Mouse (Mus musculus): ENCODE results near the gene Ank. TPM values are rescaled to one million over a fixed set of nuclear protein-coding genes. Genes with fewer than 3 reads are reported as not detected.

The Ank gene
- total and polyA plus RNA-seq, 3 experiments: 0.04 to 0.15 TPM; not detected in 1

DNA sequence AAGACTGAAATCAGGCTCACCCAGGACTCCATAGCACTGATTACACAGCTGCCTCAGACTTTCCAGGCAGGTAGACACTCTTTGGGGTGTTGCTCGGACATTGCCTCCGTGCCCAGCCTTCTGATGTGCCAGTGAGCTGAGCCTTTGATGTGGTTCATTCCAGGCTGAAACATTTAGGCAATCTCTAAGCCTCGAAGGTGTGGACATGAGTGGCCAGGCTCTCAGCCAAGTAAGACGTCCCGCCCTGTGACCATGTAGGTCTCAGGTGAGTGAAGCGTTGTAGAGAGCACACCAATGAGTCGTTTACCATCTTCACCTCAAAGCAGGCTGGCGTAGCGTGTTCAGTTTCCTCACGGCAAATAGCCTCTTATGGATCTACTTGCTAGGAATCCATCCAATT lies 25.7 kb downstream of the Ank start:
- Histone ChIP-seq H3K9ac (ENCODE audit: control insufficient read depth, low read depth, low read length, poor library complexity, severe bottlenecking) (no peak overlapping the region), H3K27me3 (ENCODE audit: control insufficient read depth in 1 of 2, insufficient read depth in 2 of 2, low read length in 2 of 2) (no peaks in the 10 kb centered on the region), H3K27ac (ENCODE audit: control insufficient read depth, low read depth, low read length) (no peak overlapping the region), H3K9me3 (replicated peaks; ENCODE audit: insufficient read depth, low read length) (no peaks in the 10 kb centered on the region; the same call in 1 of the 2 replicates), H3K4me1 (ENCODE audit: control insufficient read depth in 1 of 2, insufficient read depth in 2 of 2, low read length in 2 of 2) (no peaks in the 10 kb centered on the region), H3K4me3 (ENCODE audit: control insufficient read depth in 1 of 2, insufficient read depth in 1 of 2, low read depth in 2 of 2, low read length in 2 of 2) (no peak overlapping the region), H3K79me2 (ENCODE audit: control insufficient read depth, insufficient read depth, low read length, poor library complexity) (no peaks in the 10 kb centered on the region), H3K36me3 (ENCODE audit: control insufficient read depth in 1 of 2, insufficient read depth in 2 of 2, low read length in 2 of 2) (no peaks in the 10 kb centered on the region)
- DNase-seq (ENCODE audit: low read depth, low spot score): no peak
- TF ChIP-seq MXI1 (IDR thresholded peaks at IDR 0.05; ENCODE audit: low read depth, low read length) (no peak), CTCF (IDR thresholded peaks at IDR 0.05 in 2 of 3, conservative IDR thresholded peaks at IDR 0.05 in 1 of 3; ENCODE audit: control insufficient read depth in 1 of 3, insufficient read depth in 1 of 3, low read depth in 2 of 3, low read length in 3 of 3, poor library complexity in 1 of 3, severe bottlenecking in 1 of 3) (no peak), POLR2AphosphoS2 (IDR thresholded peaks at IDR 0.05; ENCODE audit: low read length) (no peak), POLR2AphosphoS5 (IDR thresholded peaks at IDR 0.05; ENCODE audit: borderline replicate concordance, low read depth, low read length) (no peak), BHLHE40 (IDR thresholded peaks at IDR 0.05; ENCODE audit: borderline replicate concordance, low read depth, low read length) (no peak)

DNA sequence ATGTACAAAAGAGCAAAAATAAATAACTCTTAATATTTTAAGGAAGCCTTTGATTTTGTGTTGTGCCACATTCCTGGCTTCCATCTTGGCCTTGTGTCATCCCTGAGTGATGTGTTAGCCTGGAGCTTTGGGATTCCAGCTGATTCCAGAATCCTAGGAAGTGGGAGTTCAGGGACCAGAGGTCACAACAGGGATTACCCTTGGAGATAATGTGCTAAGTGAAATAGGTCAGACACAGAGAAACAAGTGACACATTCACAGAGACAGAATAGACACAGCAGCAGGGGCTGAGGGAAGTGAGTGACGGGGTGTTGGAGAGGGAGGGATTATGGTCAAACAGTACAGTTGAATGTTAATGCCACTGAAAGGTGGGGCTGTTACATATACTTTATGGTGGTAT lies 26.3 kb downstream of the Ank start:
- no peak for DNase-seq (ENCODE audit: low read depth, low spot score)

GRCm38 (mm10) chr15:27493516-27493915 lies 27.0 kb downstream of the Ank start:
- no peaks in the 10 kb centered on the region; the same call in 1 of the 2 replicates for H3K9me3 ChIP-seq (replicated peaks; ENCODE audit: insufficient read depth, low read length)
- no peak overlapping the region for H3K9ac ChIP-seq (ENCODE audit: control insufficient read depth, low read depth, low read length, poor library complexity, severe bottlenecking)
- no peak for DNase-seq (ENCODE audit: low read depth, low spot score)
- TF ChIP-seq EP300 (IDR thresholded peaks at IDR 0.05; ENCODE audit: low read depth in 1 of 2, low read length in 2 of 2) (no peak), NELFE (IDR thresholded peaks at IDR 0.05; ENCODE audit: low read depth, low read length) (no peak), KAT2A (conservative IDR thresholded peaks at IDR 0.05; ENCODE audit: low read depth, low read length) (no peak), GATA1 (IDR thresholded peaks at IDR 0.05; ENCODE audit: low read depth, low read length) (no peak), ETS1 (IDR thresholded peaks at IDR 0.05; ENCODE audit: low read depth, low read length) (no peak), POLR2A (IDR thresholded peaks at IDR 0.05; ENCODE audit: control insufficient read depth in 1 of 2, insufficient read depth in 1 of 2, low read depth in 1 of 2, low read length in 2 of 2, poor library complexity in 1 of 2) (no peak), JUND (IDR thresholded peaks at IDR 0.05; ENCODE audit: low read depth, low read length) (no peak), BHLHE40 (IDR thresholded peaks at IDR 0.05; ENCODE audit: borderline replicate concordance, low read depth, low read length) (no peak)
- H3K4me1 ChIP-seq (ENCODE audit: control insufficient read depth in 1 of 2, insufficient read depth in 2 of 2, low read length in 2 of 2): no peaks in the 10 kb centered on the region
- H3K79me2 ChIP-seq (ENCODE audit: control insufficient read depth, insufficient read depth, low read length, poor library complexity): no peaks in the 10 kb centered on the region
- no peak overlapping the region for H3K27ac ChIP-seq (ENCODE audit: control insufficient read depth, low read depth, low read length)
- no peaks in the 10 kb centered on the region for H3K36me3 ChIP-seq (ENCODE audit: control insufficient read depth in 1 of 2, insufficient read depth in 2 of 2, low read length in 2 of 2)
- no peak overlapping the region for H3K4me3 ChIP-seq (ENCODE audit: control insufficient read depth in 1 of 2, insufficient read depth in 1 of 2, low read depth in 2 of 2, low read length in 2 of 2)
- H3K27me3 ChIP-seq (ENCODE audit: control insufficient read depth in 1 of 2, insufficient read depth in 2 of 2, low read length in 2 of 2): no peaks in the 10 kb centered on the region

More for the DNA sequence above, 26.3 kb downstream of the Ank start:
- no peak overlapping the region for H3K27ac ChIP-seq (ENCODE audit: control insufficient read depth, low read depth, low read length)
- no peaks in the 10 kb centered on the region for H3K36me3 ChIP-seq (ENCODE audit: control insufficient read depth in 1 of 2, insufficient read depth in 2 of 2, low read length in 2 of 2)
- no peak overlapping the region for H3K4me3 ChIP-seq (ENCODE audit: control insufficient read depth in 1 of 2, insufficient read depth in 1 of 2, low read depth in 2 of 2, low read length in 2 of 2)
- no peaks in the 10 kb centered on the region for H3K79me2 ChIP-seq (ENCODE audit: control insufficient read depth, insufficient read depth, low read length, poor library complexity)
- TF ChIP-seq MXI1 (IDR thresholded peaks at IDR 0.05; ENCODE audit: low read depth, low read length): no peak
- no peak for TF ChIP-seq USF1 (IDR thresholded peaks at IDR 0.05; ENCODE audit: low read depth, low read length)
- TF ChIP-seq ETS1 (IDR thresholded peaks at IDR 0.05; ENCODE audit: low read depth, low read length): no peak
- TF ChIP-seq ZMIZ1 (IDR thresholded peaks at IDR 0.05; ENCODE audit: low read depth, low read length): no peak
- no peak for TF ChIP-seq E2F4 (IDR thresholded peaks at IDR 0.05; ENCODE audit: borderline replicate concordance, low read depth, low read length)
- no peak for TF ChIP-seq ZNF384 (IDR thresholded peaks at IDR 0.05; ENCODE audit: low read depth, low read length)
- no peak for TF ChIP-seq BHLHE40 (IDR thresholded peaks at IDR 0.05; ENCODE audit: borderline replicate concordance, low read depth, low read length)
- no peak for TF ChIP-seq NELFE (IDR thresholded peaks at IDR 0.05; ENCODE audit: low read depth, low read length)
- H3K27me3 ChIP-seq (ENCODE audit: control insufficient read depth in 1 of 2, insufficient read depth in 2 of 2, low read length in 2 of 2): no peaks in the 10 kb centered on the region
- H3K9ac ChIP-seq (ENCODE audit: control insufficient read depth, low read depth, low read length, poor library complexity, severe bottlenecking): no peak overlapping the region
- no peaks in the 10 kb centered on the region for H3K4me1 ChIP-seq (ENCODE audit: control insufficient read depth in 1 of 2, insufficient read depth in 2 of 2, low read length in 2 of 2)
- no peaks in the 10 kb centered on the region; the same call in 1 of the 2 replicates for H3K9me3 ChIP-seq (replicated peaks; ENCODE audit: insufficient read depth, low read length)

Measured in MEL (cell line).